Mouse (Mus musculus): ENCODE measurements around the gene Pnkd. TPM values are rescaled to one million over a fixed set of nuclear protein-coding genes. Genes with fewer than 3 reads are reported as not detected.
"Not testable (repeated sequence)": the region's sequence is repeated elsewhere in the genome, so short reads cannot be mapped to it uniquely, and the experiment has no call there.

The Pnkd gene
- polyA plus RNA-seq, 1 experiment from 2014 or later: 107 TPM

GRCm38 (mm10) chr1:74281886-74282285 is 2.8 kb upstream of the Pnkd start:
- WGBS: 92% methylated on average over 8 of the region's 8 CpGs
- Histone ChIP-seq H3K27ac (replicated peaks) (no peak overlapping the region), H3K4me3 (no peak overlapping the region), H3K4me1 (peaks cover 34% of the 10 kb centered on the region), H3K27me3 (ENCODE audit: low read depth, poor library complexity, severe bottlenecking) (no peaks in the 10 kb centered on the region), H3K36me3 (peaks cover 48% of the 10 kb centered on the region), H3K9me3 (replicated peaks) (no peaks in the 10 kb centered on the region)
- no peak for DNase-seq (ENCODE audit: low spot score)

DNA sequence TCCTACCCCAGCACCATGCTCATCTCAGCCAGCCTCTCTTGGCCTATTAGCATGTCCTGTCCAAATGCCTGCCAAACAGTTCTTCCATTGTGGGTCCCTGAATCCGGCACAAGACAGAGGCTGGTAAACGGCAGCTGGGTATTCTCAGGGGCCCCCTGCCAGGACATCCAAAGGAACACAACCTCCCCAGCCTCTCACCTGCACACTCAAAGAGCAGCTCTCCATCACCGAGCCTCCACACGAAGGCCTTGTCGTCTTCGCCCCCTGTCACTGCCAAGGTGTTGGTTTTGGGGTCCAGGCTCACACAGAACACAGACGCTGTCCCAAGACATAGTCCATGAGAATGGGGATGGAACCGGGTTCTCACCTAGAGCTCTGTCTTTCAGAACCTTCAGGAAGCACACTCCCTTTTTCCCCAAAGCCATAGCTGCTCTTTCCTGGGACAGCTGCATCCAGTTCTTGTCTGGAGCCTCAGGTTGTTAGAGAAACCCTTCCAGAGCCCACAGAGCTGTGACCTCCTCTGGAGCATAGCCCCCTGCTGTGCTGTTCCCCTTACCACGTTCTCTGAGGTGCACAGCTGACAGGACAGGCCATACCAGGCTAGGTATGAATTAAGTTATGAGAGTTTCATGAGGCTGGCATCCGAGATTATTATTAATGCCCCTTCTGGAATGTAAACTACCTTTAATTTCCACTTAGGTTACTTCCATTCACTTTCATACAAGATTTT is 1.7 kb upstream of the Pnkd start:
- Histone ChIP-seq H3K9me3 (replicated peaks) (no peaks in the 10 kb centered on the region), H3K27ac (replicated peaks) (no peak overlapping the region), H3K4me3 (peak overlapping the region; percentile 14; the same call in 1 of the 2 replicates), H3K27me3 (ENCODE audit: low read depth, poor library complexity, severe bottlenecking) (no peaks in the 10 kb centered on the region), H3K36me3 (peaks cover 48% of the 10 kb centered on the region), H3K4me1 (peaks cover 25% of the 10 kb centered on the region)
- no peak for DNase-seq (ENCODE audit: low spot score)
- 90% methylated on average over 10 of the region's 10 CpGs for WGBS

DNA sequence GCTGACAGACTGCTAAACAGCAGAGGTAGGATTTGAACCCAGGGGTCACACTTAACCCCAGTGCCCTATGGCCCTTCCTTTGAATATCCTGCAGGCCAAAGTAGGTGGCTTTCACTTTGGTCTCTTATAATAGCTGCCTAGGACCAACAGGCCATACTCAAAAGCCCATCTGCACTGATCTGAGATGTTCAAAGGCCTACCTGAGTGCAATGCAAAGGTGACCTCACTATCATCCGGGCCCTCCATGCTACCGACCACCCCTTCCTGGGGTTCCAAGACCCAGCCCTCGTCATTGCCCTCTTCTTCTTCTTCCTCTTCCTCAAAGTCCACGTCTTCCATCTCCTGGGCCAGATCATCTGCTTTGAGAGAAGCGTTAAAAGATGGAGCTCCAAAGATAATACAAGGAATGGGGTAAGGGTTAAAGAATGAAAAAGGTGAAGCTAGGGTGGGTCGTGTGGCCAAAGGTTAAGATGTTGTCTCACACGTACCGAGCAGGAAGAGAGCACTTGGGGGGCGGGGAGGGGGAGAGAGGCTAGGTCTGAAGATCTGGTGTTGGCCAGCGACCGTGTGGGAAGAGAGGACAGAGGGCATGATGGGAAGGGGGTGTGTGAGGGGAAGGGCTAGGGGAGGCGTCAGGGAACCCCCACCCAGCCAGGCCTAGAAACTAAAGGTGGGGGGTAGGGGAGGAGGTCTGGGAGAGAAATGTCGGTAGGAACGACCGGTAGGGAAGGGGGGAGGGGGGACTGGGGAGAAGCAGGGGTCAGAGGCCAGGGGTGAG is 855 bp upstream of the Pnkd start:
- DNase-seq (ENCODE audit: low spot score): no peak
- 14% methylated on average over 15 of the region's 15 CpGs for WGBS
- Histone ChIP-seq H3K9me3 (replicated peaks) (no peaks in the 10 kb centered on the region), H3K36me3 (peaks cover 51% of the 10 kb centered on the region), H3K27ac (replicated peaks) (peak overlapping the region; percentile 83), H3K4me1 (peaks cover 25% of the 10 kb centered on the region), H3K27me3 (ENCODE audit: low read depth, poor library complexity, severe bottlenecking) (no peaks in the 10 kb centered on the region), H3K4me3 (peak overlapping the region; percentile 78)

- H3K4me1 ChIP-seq: peaks cover 25% of the 10 kb centered on the region
- 6% methylated on average over 23 of the region's 23 CpGs for WGBS
- peaks cover 51% of the 10 kb centered on the region for H3K36me3 ChIP-seq
- H3K27ac ChIP-seq (replicated peaks): peak overlapping the region; percentile 78
- no peak for DNase-seq (ENCODE audit: low spot score)
- no peaks in the 10 kb centered on the region for H3K9me3 ChIP-seq (replicated peaks)
- H3K4me3 ChIP-seq: peak overlapping the region; percentile 78
- H3K27me3 ChIP-seq (ENCODE audit: low read depth, poor library complexity, severe bottlenecking): no peaks in the 10 kb centered on the region
These were observed 681 bp downstream of the Pnkd start for GRCm38 (mm10) chr1:74285212-74286010.

DNA sequence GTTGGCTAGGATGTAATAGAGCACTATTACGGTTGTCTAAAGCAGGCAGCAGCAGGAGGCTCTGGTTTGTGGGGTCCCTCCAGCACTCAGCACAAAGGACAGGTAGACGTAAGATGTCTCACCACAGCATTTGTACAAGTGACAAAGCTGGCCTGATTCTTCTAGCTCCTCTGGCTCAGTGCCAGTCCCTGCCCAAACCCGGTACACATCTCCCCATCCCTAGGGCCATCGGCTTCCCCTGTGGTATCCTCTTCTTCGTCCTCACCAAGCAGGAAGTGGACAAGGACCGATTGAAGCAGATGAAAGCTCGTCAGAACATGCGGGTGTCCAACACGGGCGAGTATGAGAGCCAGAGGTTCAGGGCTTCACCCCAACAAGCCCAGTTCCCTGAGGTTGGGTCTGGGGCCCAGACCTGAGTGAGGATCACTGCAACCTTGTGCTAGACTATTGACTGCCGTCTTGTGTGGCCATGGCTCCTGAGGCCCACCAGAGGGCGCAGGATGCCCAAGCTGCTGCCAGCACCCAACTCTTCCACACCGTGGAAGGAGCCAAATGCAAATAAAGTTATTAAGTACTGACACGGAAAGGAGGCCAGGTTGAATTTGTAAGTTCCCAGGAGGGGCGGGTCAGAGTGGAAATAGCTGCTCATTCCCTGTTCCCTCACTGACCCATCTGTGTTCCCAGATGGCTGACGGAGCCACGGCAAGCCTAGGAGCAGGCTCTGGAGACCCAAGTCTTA is 2.3 kb downstream of the Pnkd start:
- 62% methylated on average over 15 of the region's 17 CpGs for WGBS
- H3K4me3 ChIP-seq; H3K27ac ChIP-seq (replicated peaks); H3K27me3 ChIP-seq (ENCODE audit: low read depth, poor library complexity, severe bottlenecking); DNase-seq (ENCODE audit: low spot score); H3K9me3 ChIP-seq (replicated peaks): not testable (repeated sequence)
- H3K4me1 ChIP-seq: peaks cover 25% of the 10 kb centered on the region
- H3K36me3 ChIP-seq: peaks cover 51% of the 10 kb centered on the region

DNA sequence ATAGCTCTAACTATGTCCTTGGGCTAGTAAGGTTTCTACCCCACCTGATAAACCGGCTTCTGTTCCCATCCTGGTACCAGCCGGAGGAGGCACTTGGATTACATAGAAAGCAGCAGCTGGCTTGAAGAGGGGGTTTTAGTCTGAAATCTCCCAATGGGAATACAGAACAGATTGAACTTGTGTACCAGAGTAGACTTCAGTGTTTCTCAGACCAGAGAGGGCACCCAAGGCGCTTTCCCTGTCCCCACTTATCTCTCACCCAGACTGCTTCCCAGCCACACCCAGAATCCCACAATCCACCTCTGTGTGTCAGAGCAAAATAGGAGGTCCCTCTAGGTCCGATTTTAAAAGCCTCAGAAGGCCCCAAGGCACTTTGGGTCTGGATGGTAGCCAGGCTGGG is 3.6 kb downstream of the Pnkd start:
- no peak overlapping the region for H3K27ac ChIP-seq (replicated peaks)

GRCm38 (mm10) chr1:74289248-74289647 is 4.5 kb downstream of the Pnkd start:
- no peaks in the 10 kb centered on the region for H3K9me3 ChIP-seq (replicated peaks)
- peaks cover 55% of the 10 kb centered on the region for H3K36me3 ChIP-seq
- 89% methylated on average over 9 of the region's 9 CpGs for WGBS
- no peaks in the 10 kb centered on the region for H3K27me3 ChIP-seq (ENCODE audit: low read depth, poor library complexity, severe bottlenecking)
- no peak overlapping the region for H3K4me3 ChIP-seq
- peaks cover 13% of the 10 kb centered on the region for H3K4me1 ChIP-seq
- no peak overlapping the region for H3K27ac ChIP-seq (replicated peaks)
- no peak for DNase-seq (ENCODE audit: low spot score)

More for the DNA sequence above, 3.6 kb downstream of the Pnkd start:
- H3K27me3 ChIP-seq (ENCODE audit: low read depth, poor library complexity, severe bottlenecking): no peaks in the 10 kb centered on the region
- H3K4me1 ChIP-seq: peaks cover 19% of the 10 kb centered on the region
- no peak overlapping the region for H3K4me3 ChIP-seq
- no peak for DNase-seq (ENCODE audit: low spot score)
- H3K36me3 ChIP-seq: peaks cover 48% of the 10 kb centered on the region
- WGBS: 76% methylated on average over 4 of the region's 4 CpGs
- no peaks in the 10 kb centered on the region for H3K9me3 ChIP-seq (replicated peaks)

DNA sequence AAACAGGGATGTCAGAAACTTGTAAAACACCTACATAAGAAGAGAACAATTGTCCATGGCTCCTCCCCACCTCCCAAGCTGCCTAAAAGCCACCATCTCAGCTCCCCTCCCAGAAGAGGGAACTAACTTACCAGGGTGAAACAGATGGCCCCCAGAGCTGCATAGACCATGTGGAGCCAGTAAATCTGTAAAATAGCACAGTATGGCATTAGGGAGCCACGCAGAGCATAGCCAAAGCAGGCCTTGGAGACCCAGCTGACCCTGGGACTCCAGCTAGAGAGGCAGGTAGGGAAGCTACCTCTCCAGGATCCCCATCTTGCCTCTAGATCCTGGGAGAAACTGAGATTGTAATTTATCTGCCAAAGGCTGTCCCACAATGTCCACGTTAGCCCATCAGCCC is 5.0 kb downstream of the Pnkd start:
- Histone ChIP-seq H3K9me3 (replicated peaks) (no peaks in the 10 kb centered on the region), H3K4me3 (no peak overlapping the region), H3K4me1 (peaks cover 14% of the 10 kb centered on the region), H3K36me3 (peaks cover 57% of the 10 kb centered on the region), H3K27ac (replicated peaks) (no peak overlapping the region), H3K27me3 (ENCODE audit: low read depth, poor library complexity, severe bottlenecking) (no peaks in the 10 kb centered on the region)
- 96% methylated on average over 2 of the region's 2 CpGs for WGBS
- DNase-seq (ENCODE audit: low spot score): no peak

GRCm38 (mm10) chr1:74290141-74290540 is 5.4 kb downstream of the Pnkd start:
- Histone ChIP-seq H3K36me3 (peaks cover 57% of the 10 kb centered on the region), H3K9me3 (replicated peaks) (no peaks in the 10 kb centered on the region), H3K27ac (replicated peaks) (no peak overlapping the region), H3K4me3 (no peak overlapping the region), H3K27me3 (ENCODE audit: low read depth, poor library complexity, severe bottlenecking) (no peaks in the 10 kb centered on the region), H3K4me1 (peaks cover 18% of the 10 kb centered on the region)
- no peak for DNase-seq (ENCODE audit: low spot score)
- WGBS: 94% methylated on average over 5 of the region's 5 CpGs

DNA sequence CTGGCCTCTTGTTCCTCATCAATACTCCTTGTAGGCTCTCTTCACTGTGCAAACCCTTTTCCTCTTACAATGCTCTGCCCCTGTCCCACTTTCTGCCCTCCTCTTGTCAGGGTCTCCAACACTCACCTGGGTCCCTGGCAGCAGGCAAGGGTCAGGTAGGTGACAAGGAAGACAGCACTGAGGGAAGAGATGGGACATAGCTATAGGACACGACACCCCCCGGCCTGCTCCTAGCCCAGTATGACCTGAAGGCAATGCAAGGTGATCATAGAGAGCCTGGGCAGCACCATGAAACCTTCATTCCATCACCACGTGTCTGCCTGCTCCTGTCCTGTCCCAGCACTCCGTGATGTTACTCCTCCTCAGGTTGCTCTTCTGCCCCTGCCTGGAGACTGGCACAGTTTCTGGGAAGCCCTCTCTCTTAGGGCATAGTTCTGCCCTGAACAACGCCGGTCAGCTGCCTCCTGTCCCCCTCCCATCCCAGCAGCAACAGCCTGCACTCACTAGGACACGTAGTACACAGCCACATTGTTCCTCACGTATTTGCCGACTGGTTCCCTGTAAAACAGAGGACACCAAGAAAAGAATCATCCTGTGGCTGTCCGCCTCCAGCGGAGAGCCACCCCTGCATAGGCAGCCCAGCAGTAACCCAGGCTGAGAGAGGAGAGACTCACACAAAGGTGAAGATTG is 7.7 kb downstream of the Pnkd start:
- Histone ChIP-seq H3K9me3 (replicated peaks) (no peaks in the 10 kb centered on the region), H3K27me3 (ENCODE audit: low read depth, poor library complexity, severe bottlenecking) (no peaks in the 10 kb centered on the region), H3K4me1 (peaks cover 20% of the 10 kb centered on the region), H3K4me3 (no peak overlapping the region), H3K27ac (replicated peaks) (no peak overlapping the region; the same call in 1 of the 2 replicates), H3K36me3 (peaks cover 65% of the 10 kb centered on the region)
- no peak for DNase-seq (ENCODE audit: low spot score)
- 89% methylated on average over 11 of the region's 11 CpGs for WGBS

DNA sequence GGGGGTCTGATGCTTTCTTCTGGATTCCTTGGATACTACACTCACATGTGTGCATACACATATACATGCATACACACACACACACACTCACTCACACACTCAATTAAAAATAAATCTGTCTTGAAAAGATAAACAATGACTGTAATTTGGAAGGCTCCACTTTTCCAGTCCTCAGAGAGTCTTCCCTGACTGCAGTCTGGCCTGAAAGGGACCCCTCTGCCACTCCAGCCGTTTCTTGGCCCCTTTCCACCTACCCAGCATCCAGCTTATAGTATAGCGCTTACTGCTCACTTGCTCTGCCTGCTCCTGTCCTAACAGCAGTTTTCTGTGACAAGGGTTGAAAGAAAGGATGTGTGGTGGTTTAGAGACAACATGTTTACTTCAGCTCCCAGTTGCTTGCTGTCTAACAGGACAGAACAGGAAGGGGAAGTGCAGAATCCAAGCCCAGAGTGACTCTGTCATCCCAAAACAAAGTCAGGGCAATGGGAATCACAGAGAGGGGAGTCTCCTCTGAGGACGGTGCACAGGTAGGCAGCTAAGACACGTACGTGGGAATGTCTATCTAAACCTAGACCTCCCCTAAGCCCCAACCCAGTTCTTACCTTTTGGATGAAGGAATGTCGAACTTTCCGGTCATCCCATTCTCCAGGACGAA is 8.7 kb downstream of the Pnkd start:
- H3K36me3 ChIP-seq: peaks cover 63% of the 10 kb centered on the region
- DNase-seq (ENCODE audit: low spot score): no peak
- no peaks in the 10 kb centered on the region for H3K27me3 ChIP-seq (ENCODE audit: low read depth, poor library complexity, severe bottlenecking)
- peaks cover 20% of the 10 kb centered on the region for H3K4me1 ChIP-seq
- H3K27ac ChIP-seq (replicated peaks): no peak overlapping the region
- H3K4me3 ChIP-seq: no peak overlapping the region
- no peaks in the 10 kb centered on the region for H3K9me3 ChIP-seq (replicated peaks)
- WGBS: 89% methylated on average over 8 of the region's 8 CpGs
